Mouse (Mus musculus) kidney, adult 2 months (tissue): ENCODE data around the gene Gm9903.

Experiments used
- CTCF ChIP-seq: fragments of 200-500 bp; conservative IDR thresholded peaks from 2 replicates; pipeline ENCODE4 v1.5.1; 2011; ENCODE audit warnings: low read depth, mild to moderate bottlenecking, control low read depth, low read length, moderate library complexity, mixed read lengths; ENCODE audit not compliant: insufficient read depth, insufficient read length
- POLR2A ChIP-seq: fragments of 200-500 bp; IDR thresholded peaks from one replicate; pipeline ENCODE4 v1.6.1; 2011; ENCODE audit warnings: low read depth, low read length, control low read depth

- TF ChIP-seq CTCF (no peak), POLR2A (no peak)
These were observed 48.5 kb downstream of the Gm9903 start for GRCm38 (mm10) chr5:33678244-33678643.
